Mouse (Mus musculus) embryo, embryonic 11 days (tissue): Measurements from ENCODE around the gene Scube2.

Experiments used
- DNase-seq: peaks from one replicate; pipeline ENCODE4 v3.0.0-alpha.2; 2015

The Scube2 gene

GRCm38 (mm10) chr7:109795564-109795963 is 69.9 kb downstream of the Scube2 start:
- DNase-seq, result no peak

GRCm38 (mm10) chr7:109794556-109794955 is 70.9 kb downstream of the Scube2 start:
- no peak for DNase-seq

- DNase-seq, result peak; percentile 75
Observed at GRCm38 (mm10) chr7:109792759-109793158, 72.7 kb downstream of the Scube2 start.

GRCm38 (mm10) chr7:109790818-109791217 is 74.7 kb downstream of the Scube2 start:
- DNase-seq, result no peak

- DNase-seq, result no peak
Observed at GRCm38 (mm10) chr7:109787860-109788259, 77.6 kb downstream of the Scube2 start.

GRCm38 (mm10) chr7:109783281-109783680 is 82.2 kb downstream of the Scube2 start:
- no peak for DNase-seq

- peak; percentile 88 for DNase-seq
Observed at GRCm38 (mm10) chr7:109781470-109782203, 83.8 kb downstream of the Scube2 start, which contains the start of gene Nrip3. TSS of gene Nrip3 (minus strand) at chr7:109782025.

GRCm38 (mm10) chr7:109781087-109781469 is 84.4 kb downstream of the Scube2 start:
- no peak for DNase-seq

DNA sequence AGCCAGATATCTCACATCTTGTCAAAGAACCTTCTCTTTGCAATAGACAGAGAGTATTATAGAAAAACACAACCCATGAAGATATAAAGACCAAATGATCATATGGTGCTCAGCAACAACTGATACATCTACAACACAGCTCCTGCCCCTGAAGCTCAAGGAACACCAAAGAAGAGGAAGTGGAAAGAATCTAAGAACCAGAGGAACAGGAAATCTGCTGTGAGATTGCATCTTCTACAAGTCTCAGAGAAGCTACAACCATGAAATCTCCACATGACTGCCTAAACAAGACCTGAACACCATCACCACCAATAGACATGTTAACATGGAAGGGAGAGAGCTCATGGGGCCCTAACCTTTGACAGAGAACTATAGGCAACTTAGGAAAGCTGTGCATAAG is 93.2 kb downstream of the Scube2 start:
- DNase-seq, result no peak

GRCm38 (mm10) chr7:109768699-109769383 is 96.6 kb downstream of the Scube2 start:
- DNase-seq, result no peak

DNA sequence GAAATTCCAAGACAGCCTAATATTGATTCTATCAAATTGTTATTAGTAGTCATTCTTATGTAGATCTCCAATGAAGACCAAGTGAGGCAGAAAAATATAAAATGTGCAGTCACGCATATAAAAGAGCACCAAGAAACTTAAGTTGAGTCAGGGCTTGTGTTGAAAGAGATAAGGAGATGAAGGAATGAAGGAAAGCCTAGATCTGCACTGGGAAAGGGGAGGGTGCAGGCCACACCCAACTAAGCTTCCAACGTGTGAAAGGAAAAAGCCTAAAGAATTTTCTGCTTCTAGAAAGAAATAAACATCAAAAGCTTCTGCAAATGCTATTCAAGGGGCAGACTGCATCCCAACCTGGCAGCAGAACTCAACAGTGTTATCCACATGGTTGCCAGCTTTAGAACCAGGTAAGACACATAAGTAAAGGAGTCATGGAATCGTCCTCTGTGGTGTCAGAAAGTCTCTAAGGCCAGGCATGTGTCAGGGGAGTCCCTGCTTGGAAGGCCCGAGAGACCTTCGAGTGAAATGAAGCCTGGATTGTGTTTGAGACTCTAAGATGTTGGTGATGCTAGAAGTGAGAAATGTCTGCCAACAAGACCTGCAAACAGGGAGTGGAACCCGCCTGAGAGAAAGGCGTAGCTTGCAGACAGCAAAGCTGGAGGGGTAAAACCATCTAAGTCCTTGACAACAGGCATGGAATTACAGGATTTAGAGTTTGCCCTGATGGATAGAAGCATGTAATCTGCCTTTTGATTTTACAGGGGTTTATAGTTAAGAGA is 97.7 kb downstream of the Scube2 start:
- DNase-seq, result no peak

DNA sequence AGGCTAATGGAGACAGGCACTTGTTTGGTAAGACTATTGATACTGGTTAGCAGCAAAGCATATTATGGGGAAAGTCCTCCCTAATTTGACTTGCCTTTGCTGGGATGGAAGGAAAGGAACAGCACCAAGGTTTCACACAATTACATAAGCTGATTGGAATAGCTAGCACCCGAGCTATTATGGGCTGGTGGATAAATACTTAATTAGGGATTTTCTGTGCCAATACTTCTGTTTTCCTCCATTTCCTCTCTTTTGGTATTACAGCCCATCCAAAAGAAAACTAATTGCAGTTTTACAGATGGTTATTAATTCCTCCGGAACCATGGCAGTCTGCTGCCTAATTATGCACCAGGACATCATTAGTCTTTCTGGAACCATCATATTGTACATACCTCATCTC is 101.5 kb downstream of the Scube2 start:
- no peak for DNase-seq

DNA sequence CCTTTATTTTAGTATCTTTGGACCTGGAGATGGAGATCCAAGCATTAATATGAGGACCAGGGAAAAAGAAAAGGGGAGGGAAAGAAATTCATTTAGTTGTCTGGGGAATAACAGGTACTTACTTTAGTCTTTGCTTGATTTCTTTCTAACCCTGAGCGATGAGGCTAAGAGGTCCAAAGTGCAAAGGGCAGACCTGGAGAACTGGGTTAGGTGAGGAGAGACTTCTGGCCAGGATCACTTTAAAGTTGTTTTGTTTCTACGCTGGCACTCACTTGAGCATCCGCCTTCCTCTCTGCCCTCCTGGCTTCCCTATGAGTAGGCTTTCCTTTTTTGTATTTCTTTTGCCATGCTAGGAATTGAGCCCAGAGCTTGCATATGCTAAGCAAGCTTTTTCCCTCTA is 109.2 kb downstream of the Scube2 start:
- no peak for DNase-seq

GRCm38 (mm10) chr7:109754034-109754433 is 111.4 kb downstream of the Scube2 start:
- no peak for DNase-seq

GRCm38 (mm10) chr7:109752008-109752925 is 113.2 kb downstream of the Scube2 start, which contains the start of gene Tmem9b:
TSS of gene Tmem9b (minus strand) at chr7:109752875.
- DNase-seq, result peak; percentile 90

GRCm38 (mm10) chr7:109751427-109752007 is 114.0 kb downstream of the Scube2 start:
- DNase-seq, result no peak
